Mouse (Mus musculus) MEL (cell line): ENCODE results near the gene Sh2b3. TPM values are rescaled to one million over a fixed set of nuclear protein-coding genes. Genes with fewer than 3 reads are reported as not detected.

Source experiments
- DNase-seq: peaks from one replicate; pipeline ENCODE4 v3.0.0; 2011; ENCODE audit warnings: low read depth, low spot score
- H3K27ac ChIP-seq: 2 replicates; pipeline ENCODE4 v1.5.1; 2012; ENCODE audit warnings: low read depth, mild to moderate bottlenecking, control low read depth, low read length, moderate library complexity; ENCODE audit not compliant: control insufficient read depth
- H3K27me3 ChIP-seq, 2 experiments: fragments of 150-350 bp in 1 of 2; sonication (generic) in 1 of 2; 2 replicates each; pipeline ENCODE4 v1.6.1; 2012; ENCODE audit warnings: low read length in 2 of 2, mild to moderate bottlenecking in 2 of 2, improper control_type of control experiment in 1 of 2, moderate library complexity in 1 of 2; ENCODE audit not compliant: insufficient read depth in 2 of 2, control insufficient read depth in 1 of 2
- H3K36me3 ChIP-seq, 2 experiments: 2 replicates each; pipeline ENCODE4 v1.6.1; 2012 to 2014; ENCODE audit warnings: low read length in 2 of 2, improper control_type of control experiment in 1 of 2, inconsistent platforms in 1 of 2, mild to moderate bottlenecking in 1 of 2; ENCODE audit not compliant: insufficient read depth in 2 of 2, control insufficient read depth in 1 of 2
- H3K4me1 ChIP-seq, 2 experiments: fragments of 150-350 bp in 1 of 2; sonication (generic) in 1 of 2; 2 replicates each; pipeline ENCODE4 v1.6.1; 2012; ENCODE audit warnings: low read length in 2 of 2, improper control_type of control experiment in 1 of 2, mild to moderate bottlenecking in 1 of 2; ENCODE audit not compliant: insufficient read depth in 2 of 2, control insufficient read depth in 1 of 2
- H3K4me3 ChIP-seq, 2 experiments: fragments of 150-350 bp in 1 of 2; sonication (generic) in 1 of 2; 2 replicates each; pipeline ENCODE4 v1.5.1; 2012; ENCODE audit warnings: low read depth in 2 of 2, low read length in 2 of 2, mild to moderate bottlenecking in 2 of 2, moderate library complexity in 2 of 2, control low read depth in 1 of 2, improper control_type of control experiment in 1 of 2; ENCODE audit not compliant: control insufficient read depth in 1 of 2, insufficient read depth in 1 of 2
- H3K79me2 ChIP-seq: 2 replicates; pipeline ENCODE4 v1.6.1; 2012; ENCODE audit warnings: mild to moderate bottlenecking, low read length, moderate library complexity; ENCODE audit not compliant: control insufficient read depth, poor library complexity, insufficient read depth
- H3K9ac ChIP-seq: 2 replicates; pipeline ENCODE4 v1.6.1; 2012; ENCODE audit warnings: low read depth, mild to moderate bottlenecking, control low read depth, low read length, moderate library complexity; ENCODE audit not compliant: control insufficient read depth, poor library complexity, severe bottlenecking
- H3K9me3 ChIP-seq: fragments of 150-350 bp; sonication (generic); replicated peaks from 2 replicates; pipeline ENCODE4 v1.6.1; 2012; ENCODE audit warnings: mild to moderate bottlenecking, low read length, improper control_type of control experiment, moderate library complexity; ENCODE audit not compliant: insufficient read depth
- BHLHE40 ChIP-seq: IDR thresholded peaks from 2 replicates; pipeline ENCODE4 v1.6.1; 2012; ENCODE audit warnings: low read depth, mild to moderate bottlenecking, inconsistent platforms, low read length, improper control_type of control experiment, borderline replicate concordance
- CHD1 ChIP-seq: IDR thresholded peaks from 2 replicates; pipeline ENCODE4 v1.6.1; 2012; ENCODE audit warnings: low read depth, mild to moderate bottlenecking, inconsistent platforms, low read length, improper control_type of control experiment
- CHD2 ChIP-seq: IDR thresholded peaks from 2 replicates; pipeline ENCODE4 v1.6.1; 2011; ENCODE audit warnings: low read length, improper control_type of control experiment
- CTCF ChIP-seq, 3 experiments: IDR thresholded peaks in 2 of 3; conservative IDR thresholded peaks in 1 of 3; 2 replicates each; pipeline ENCODE4 v1.5.1; 2011 to 2012; ENCODE audit warnings: low read length in 3 of 3, low read depth in 2 of 3, mild to moderate bottlenecking in 2 of 3, improper control_type of control experiment in 1 of 3, inconsistent platforms in 1 of 3, mixed read lengths in 1 of 3, moderate library complexity in 1 of 3; ENCODE audit not compliant: control insufficient read depth in 1 of 3, insufficient read depth in 1 of 3, poor library complexity in 1 of 3, severe bottlenecking in 1 of 3
- E2F4 ChIP-seq: IDR thresholded peaks from 2 replicates; pipeline ENCODE4 v1.6.1; 2011; ENCODE audit warnings: low read depth, low read length, improper control_type of control experiment, borderline replicate concordance
- ELF1 ChIP-seq: IDR thresholded peaks from 2 replicates; pipeline ENCODE4 v1.6.1; 2014; ENCODE audit warnings: low read depth, mild to moderate bottlenecking, inconsistent platforms, low read length, improper control_type of control experiment, moderate library complexity
- EP300 ChIP-seq, 2 experiments: IDR thresholded peaks; 2 replicates each; pipeline ENCODE4 v1.6.1; 2011; ENCODE audit warnings: improper control_type of control experiment in 2 of 2, low read length in 2 of 2, low read depth in 1 of 2, mild to moderate bottlenecking in 1 of 2
- ETS1 ChIP-seq: IDR thresholded peaks from 2 replicates; pipeline ENCODE4 v1.6.1; 2012; ENCODE audit warnings: low read depth, mild to moderate bottlenecking, inconsistent platforms, low read length, improper control_type of control experiment, moderate library complexity
- GABPA ChIP-seq: IDR thresholded peaks from 2 replicates; pipeline ENCODE4 v1.6.1; 2012; ENCODE audit warnings: low read depth, mild to moderate bottlenecking, inconsistent platforms, low read length, improper control_type of control experiment, moderate library complexity
- MAFK ChIP-seq: IDR thresholded peaks from 2 replicates; pipeline ENCODE4 v1.6.1; 2011; ENCODE audit warnings: low read depth, mild to moderate bottlenecking, low read length, improper control_type of control experiment, borderline replicate concordance
- MAX ChIP-seq: IDR thresholded peaks from 2 replicates; pipeline ENCODE4 v1.6.1; 2011; ENCODE audit warnings: low read length, improper control_type of control experiment
- MEF2A ChIP-seq: IDR thresholded peaks from 2 replicates; pipeline ENCODE4 v1.6.1; 2014; ENCODE audit warnings: low read depth, mild to moderate bottlenecking, inconsistent platforms, low read length, improper control_type of control experiment; ENCODE audit not compliant: poor library complexity, insufficient replicate concordance, severe bottlenecking; ENCODE audit errors: extremely low read depth
- MXI1 ChIP-seq: IDR thresholded peaks from 2 replicates; pipeline ENCODE4 v1.6.1; 2011; ENCODE audit warnings: mild to moderate bottlenecking, low read depth, low read length, improper control_type of control experiment
- MYB ChIP-seq: IDR thresholded peaks from 2 replicates; pipeline ENCODE4 v1.6.1; 2011; ENCODE audit warnings: mild to moderate bottlenecking, low read depth, low read length, improper control_type of control experiment
- MYC ChIP-seq: IDR thresholded peaks from 2 replicates; pipeline ENCODE4 v1.6.1; 2011; ENCODE audit warnings: low read depth, mild to moderate bottlenecking, low read length, improper control_type of control experiment, moderate library complexity
- NELFE ChIP-seq: IDR thresholded peaks from 2 replicates; pipeline ENCODE4 v1.6.1; 2011; ENCODE audit warnings: low read depth, low read length, improper control_type of control experiment
- POLR2AphosphoS2 ChIP-seq: IDR thresholded peaks from 2 replicates; pipeline ENCODE4 v1.6.1; 2011; ENCODE audit warnings: low read length, improper control_type of control experiment
- POLR2AphosphoS5 ChIP-seq: IDR thresholded peaks from 2 replicates; pipeline ENCODE4 v1.6.1; 2012; ENCODE audit warnings: low read depth, borderline replicate concordance, mild to moderate bottlenecking, inconsistent platforms, low read length, moderate library complexity, mixed read lengths
- RAD21 ChIP-seq: IDR thresholded peaks from 2 replicates; pipeline ENCODE4 v1.6.1; 2011; ENCODE audit warnings: mild to moderate bottlenecking, low read depth, low read length, improper control_type of control experiment
- RCOR1 ChIP-seq: IDR thresholded peaks from 2 replicates; pipeline ENCODE4 v1.6.1; 2012; ENCODE audit warnings: low read depth, mild to moderate bottlenecking, inconsistent platforms, low read length, improper control_type of control experiment
- SIN3A ChIP-seq: IDR thresholded peaks from 2 replicates; pipeline ENCODE4 v1.6.1; 2012; ENCODE audit warnings: low read length, improper control_type of control experiment, inconsistent platforms
- SMC3 ChIP-seq: IDR thresholded peaks from 2 replicates; pipeline ENCODE4 v1.6.1; 2011; ENCODE audit warnings: low read depth, low read length, improper control_type of control experiment
- TAL1 ChIP-seq: IDR thresholded peaks from 2 replicates; pipeline ENCODE4 v1.6.1; 2012; ENCODE audit warnings: mild to moderate bottlenecking, inconsistent platforms, low read length, moderate library complexity, mixed read lengths
- UBTF ChIP-seq: IDR thresholded peaks from 2 replicates; pipeline ENCODE4 v1.6.1; 2012; ENCODE audit warnings: low read depth, mild to moderate bottlenecking, inconsistent platforms, low read length, improper control_type of control experiment, moderate library complexity, borderline replicate concordance; ENCODE audit not compliant: insufficient read depth
- USF1 ChIP-seq: IDR thresholded peaks from 2 replicates; pipeline ENCODE4 v1.6.1; 2014; ENCODE audit warnings: low read depth, mild to moderate bottlenecking, inconsistent platforms, low read length, improper control_type of control experiment, moderate library complexity
- USF2 ChIP-seq, 2 experiments: IDR thresholded peaks; 2 replicates each; pipeline ENCODE4 v1.6.1; 2011 to 2012; ENCODE audit warnings: improper control_type of control experiment in 2 of 2, low read length in 2 of 2, borderline replicate concordance in 1 of 2, inconsistent platforms in 1 of 2, low read depth in 1 of 2, mild to moderate bottlenecking in 1 of 2; ENCODE audit not compliant: insufficient read depth in 1 of 2
- ZKSCAN1 ChIP-seq: IDR thresholded peaks from 2 replicates; pipeline ENCODE4 v1.6.1; 2012; ENCODE audit warnings: low read depth, mild to moderate bottlenecking, inconsistent platforms, low read length, improper control_type of control experiment, moderate library complexity
- ZMIZ1 ChIP-seq: IDR thresholded peaks from 2 replicates; pipeline ENCODE4 v1.6.1; 2012; ENCODE audit warnings: low read depth, mild to moderate bottlenecking, inconsistent platforms, low read length, improper control_type of control experiment, moderate library complexity
- ZNF384 ChIP-seq: IDR thresholded peaks from 2 replicates; pipeline ENCODE4 v1.6.1; 2012; ENCODE audit warnings: low read depth, mild to moderate bottlenecking, inconsistent platforms, low read length, improper control_type of control experiment
- polyA plus RNA-seq, 2 experiments: library from polyadenylated mRNA; stranded (reverse) in 1 of 2; unstranded in 1 of 2; fragments of >175 nt in 1 of 2; fragments of >200 nt in 1 of 2; gene quantifications; 2 replicates each; pipeline versions ENCODE4 v1.2.1 to v1.2.4; 2012; ENCODE audit warnings: low replicate concordance in 2 of 2, low read depth in 1 of 2; ENCODE audit not compliant: insufficient read length in 2 of 2, insufficient read depth in 1 of 2, missing spikeins in 1 of 2
- total RNA-seq: library from RNA; depleted of rRNA; stranded (reverse); fragments of 300-350 nt; gene quantifications from 2 replicates; pipeline ENCODE4 v1.2.3, GENCODE M21; 2012

Gene Sh2b3
- total and polyA plus RNA-seq, 3 experiments, result 14.0 to 43.2 TPM; not detected in 1

DNA sequence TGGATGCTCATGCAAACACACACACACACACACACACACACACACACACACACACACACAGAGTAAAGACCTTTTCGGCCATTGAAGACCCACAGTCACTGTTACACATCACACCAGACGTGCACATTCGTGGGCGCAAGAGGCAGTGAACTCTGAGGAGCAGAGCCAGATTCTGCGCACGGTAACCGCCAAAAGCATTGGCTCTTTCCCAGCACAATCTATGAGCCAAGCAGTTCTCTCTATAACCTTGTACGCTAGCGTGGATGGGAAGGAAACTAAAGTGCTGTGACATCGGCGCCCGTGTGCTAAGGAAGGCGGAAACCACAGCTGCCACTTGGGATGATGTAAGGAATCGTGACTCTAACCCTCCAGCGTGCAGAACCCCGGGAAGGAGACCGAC is 41.3 kb upstream of the Sh2b3 start:
- DNase-seq, result no peak
- no peaks in the 10 kb centered on the region for H3K36me3 ChIP-seq
- H3K4me1 ChIP-seq, result no peaks in the 10 kb centered on the region
- no peak overlapping the region for H3K9ac ChIP-seq
- no peaks in the 10 kb centered on the region for H3K27me3 ChIP-seq
- TF ChIP-seq ZKSCAN1, result no peak
- no peak for TF ChIP-seq USF1
- TF ChIP-seq USF2 (IDR thresholded peaks at IDR 0.05; ENCODE audit: borderline replicate concordance in 1 of 2, insufficient read depth in 1 of 2, low read depth in 1 of 2, low read length in 2 of 2), result no peak
- TF ChIP-seq SMC3, result no peak
- no peak for TF ChIP-seq RAD21
- no peak for TF ChIP-seq CTCF (IDR thresholded peaks at IDR 0.05 in 2 of 3, conservative IDR thresholded peaks at IDR 0.05 in 1 of 3; ENCODE audit: control insufficient read depth in 1 of 3, insufficient read depth in 1 of 3, low read depth in 2 of 3, low read length in 3 of 3, poor library complexity in 1 of 3, severe bottlenecking in 1 of 3)
- no peak for TF ChIP-seq POLR2AphosphoS5
- TF ChIP-seq RCOR1, result no peak
- TF ChIP-seq ZMIZ1, result no peak
- TF ChIP-seq E2F4, result no peak
- TF ChIP-seq MEF2A, result no peak
- no peak for TF ChIP-seq MXI1
- no peak for TF ChIP-seq MAFK
- no peak for TF ChIP-seq CHD1
- TF ChIP-seq ELF1, result no peak
- TF ChIP-seq MAX, result no peak
- TF ChIP-seq MYC, result no peak
- no peak for TF ChIP-seq CHD2
- no peak for TF ChIP-seq ETS1
- TF ChIP-seq TAL1, result no peak
- TF ChIP-seq, all 39 proteins: peak for 0
- Histone ChIP-seq H3K4me3 (no peak overlapping the region), H3K27ac (no peak overlapping the region), H3K9me3 (no peaks in the 10 kb centered on the region), H3K79me2 (no peaks in the 10 kb centered on the region)

DNA sequence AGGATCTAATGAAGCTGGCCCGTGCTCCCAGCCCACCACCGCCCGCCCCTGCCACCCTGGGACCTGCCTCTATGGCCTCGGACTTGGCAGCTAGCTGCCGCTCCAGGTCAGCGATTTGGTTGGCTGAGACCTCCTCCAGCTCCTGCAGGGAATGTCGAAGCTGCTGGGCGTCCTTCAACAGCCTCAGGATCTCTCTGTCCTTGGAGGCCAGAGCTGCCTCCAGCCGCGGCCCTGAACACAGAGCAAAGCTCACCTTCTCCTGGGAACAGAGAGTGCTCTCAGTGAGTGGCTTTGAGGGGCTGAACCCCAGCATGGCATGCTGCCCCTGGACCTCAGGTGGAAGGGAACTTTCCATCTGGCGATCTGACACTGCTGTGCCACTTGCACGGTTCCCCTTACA is 39.5 kb upstream of the Sh2b3 start:
- H3K9me3 ChIP-seq, result no peaks in the 10 kb centered on the region
- H3K27me3 ChIP-seq, result no peaks in the 10 kb centered on the region
- H3K27ac ChIP-seq, result no peak overlapping the region
- H3K4me3 ChIP-seq, result no peak overlapping the region
- TF ChIP-seq E2F4 (no peak), POLR2AphosphoS5 (no peak), MEF2A (no peak), TAL1 (no peak), ZKSCAN1 (no peak), MYB (no peak), ETS1 (no peak), POLR2AphosphoS2 (no peak), GABPA (no peak), NELFE (no peak), CHD1 (no peak), RAD21 (no peak), UBTF (no peak), ELF1 (no peak), EP300 (IDR thresholded peaks at IDR 0.05; ENCODE audit: low read depth in 1 of 2, low read length in 2 of 2) (no peak), MAFK (no peak), USF1 (no peak), BHLHE40 (no peak), ZNF384 (no peak), SIN3A (no peak)
- TF ChIP-seq, all 39 proteins: peak for 0
- DNase-seq, result no peak
- no peaks in the 10 kb centered on the region for H3K4me1 ChIP-seq
- no peaks in the 10 kb centered on the region for H3K79me2 ChIP-seq
- H3K36me3 ChIP-seq, result no peaks in the 10 kb centered on the region
- no peak overlapping the region for H3K9ac ChIP-seq
